Mouse (Mus musculus): ENCODE data around the gene Yaf2. TPM values are rescaled to one million over a fixed set of nuclear protein-coding genes. Genes with fewer than 3 reads are reported as not detected.
"Not testable (repeated sequence)": the region's sequence is repeated elsewhere in the genome, so short reads cannot be mapped to it uniquely, and the experiment has no call there.

The Yaf2 gene
- 25.7 and 26.4 TPM in 2 replicates for polyA plus RNA-seq (2015; fragmentation: Nextera tagmentation; extraction: Ambion mirVana)

- Histone ChIP-seq H3K27me3 (ENCODE audit: insufficient read depth, low read length) (no peaks in the 10 kb centered on the region), H3K27ac (ENCODE audit: low read depth) (peak within 1 kb of the TSS; percentile 95), H3K9me3 (ENCODE audit: low read length) (no peaks in the 10 kb centered on the region), H3K4me1 (ENCODE audit: insufficient read depth) (peaks cover 10% of the 10 kb centered on the region; the same call in 1 of the 2 replicates), H3K4me3 (ENCODE audit: low read depth, low read length) (peak within 1 kb of the TSS; percentile 69), H3K9ac (replicated peaks) (peak within 1 kb of the TSS; percentile 92), H3K36me3 (replicated peaks; ENCODE audit: insufficient read depth, low read length) (no peaks in the 10 kb centered on the region; the same call in 1 of the 2 replicates), H3K4me2 (ENCODE audit: low read depth, low read length) (peak within 1 kb of the TSS; percentile 96)
- peak; percentile 90 for DNase-seq
- WGBS (ENCODE audit: insufficient replicate concordance) = under 1% methylated on average over 71 of the region's 73 CpGs
- TF ChIP-seq EP300 (IDR thresholded peaks at IDR 0.05; ENCODE audit: low read depth) (no peak), CTCF (IDR thresholded peaks at IDR 0.05; ENCODE audit: low read depth) (no peak)
- peak; percentile 94 for ATAC-seq
These were observed at the start of gene Yaf2 for GRCm38 (mm10) chr15:93336925-93337761. Yaf2 (minus strand) TSS chr15:93336935.

- Histone ChIP-seq H3K36me3 (replicated peaks; ENCODE audit: insufficient read depth, low read length) (peaks cover 9% of the 10 kb centered on the region), H3K27me3 (ENCODE audit: insufficient read depth, low read length) (no peaks in the 10 kb centered on the region), H3K4me3 (ENCODE audit: low read depth, low read length) (no peak overlapping the region), H3K4me1 (ENCODE audit: insufficient read depth) (no peaks in the 10 kb centered on the region), H3K9ac (replicated peaks) (no peak overlapping the region), H3K4me2 (ENCODE audit: low read depth, low read length) (no peak overlapping the region), H3K27ac (ENCODE audit: low read depth) (no peak overlapping the region), H3K9me3 (ENCODE audit: low read length) (no peaks in the 10 kb centered on the region)
- no peak for ATAC-seq
- WGBS (ENCODE audit: insufficient replicate concordance) = 64% methylated on average over 5 of the region's 5 CpGs
- TF ChIP-seq CTCF (IDR thresholded peaks at IDR 0.05; ENCODE audit: low read depth) (no peak), EP300 (IDR thresholded peaks at IDR 0.05; ENCODE audit: low read depth) (no peak)
- DNase-seq = no peak
These were observed 44.6 kb upstream of the Yaf2 start for GRCm38 (mm10) chr15:93381337-93381736.

GRCm38 (mm10) chr15:93379177-93379576 is 42.4 kb upstream of the Yaf2 start:
- no peaks in the 10 kb centered on the region for H3K27me3 ChIP-seq (ENCODE audit: insufficient read depth, low read length)
- peak; percentile 70 for TF ChIP-seq CTCF (IDR thresholded peaks at IDR 0.05; ENCODE audit: low read depth)
- TF ChIP-seq EP300 (IDR thresholded peaks at IDR 0.05; ENCODE audit: low read depth) = no peak
- ATAC-seq (no peak), DNase-seq (peak; percentile 46)
- H3K36me3 ChIP-seq (replicated peaks; ENCODE audit: insufficient read depth, low read length) = no peaks in the 10 kb centered on the region
- H3K27ac ChIP-seq (ENCODE audit: low read depth) = no peak overlapping the region
- H3K4me3 ChIP-seq (ENCODE audit: low read depth, low read length) = no peak overlapping the region
- H3K4me1 ChIP-seq (ENCODE audit: insufficient read depth) = no peaks in the 10 kb centered on the region
- H3K4me2 ChIP-seq (ENCODE audit: low read depth, low read length) = no peak overlapping the region
- H3K9ac ChIP-seq (replicated peaks) = no peak overlapping the region
- WGBS (ENCODE audit: insufficient replicate concordance) = 64% methylated on average over 3 of the region's 3 CpGs
- H3K9me3 ChIP-seq (ENCODE audit: low read length) = no peaks in the 10 kb centered on the region

DNA sequence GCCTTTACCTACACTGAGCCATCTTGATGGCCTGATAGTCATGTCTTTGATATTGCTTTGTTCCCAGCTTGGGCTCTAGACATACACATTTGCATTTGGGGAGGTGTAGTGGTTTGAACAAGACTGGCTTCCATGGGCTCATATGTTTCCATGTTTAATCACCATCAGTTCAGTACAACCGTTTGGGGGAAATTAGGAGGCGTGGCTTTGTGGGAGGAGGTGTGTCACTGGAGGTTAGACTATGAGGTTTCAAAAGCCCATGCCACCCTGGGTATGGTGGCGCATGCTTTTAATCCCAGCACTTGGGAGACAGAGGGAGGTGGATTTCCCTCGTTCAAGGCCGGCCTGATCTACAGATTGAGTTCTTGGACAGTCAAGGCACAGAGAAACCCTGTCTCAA is 39.0 kb upstream of the Yaf2 start:
- Histone ChIP-seq H3K36me3 (replicated peaks; ENCODE audit: insufficient read depth, low read length) (no peaks in the 10 kb centered on the region), H3K9ac (replicated peaks) (no peak overlapping the region), H3K4me3 (ENCODE audit: low read depth, low read length) (no peak overlapping the region), H3K27ac (ENCODE audit: low read depth) (no peak overlapping the region), H3K9me3 (ENCODE audit: low read length) (no peaks in the 10 kb centered on the region), H3K27me3 (ENCODE audit: insufficient read depth, low read length) (no peaks in the 10 kb centered on the region), H3K4me2 (ENCODE audit: low read depth, low read length) (no peak overlapping the region), H3K4me1 (ENCODE audit: insufficient read depth) (no peaks in the 10 kb centered on the region; the same call in 1 of the 2 replicates)
- DNase-seq (no peak), ATAC-seq (no peak)
- TF ChIP-seq CTCF (IDR thresholded peaks at IDR 0.05; ENCODE audit: low read depth) = no peak
- TF ChIP-seq EP300 (IDR thresholded peaks at IDR 0.05; ENCODE audit: low read depth) = no peak
- 65% methylated on average over 5 of the region's 5 CpGs for WGBS (ENCODE audit: insufficient replicate concordance)

DNA sequence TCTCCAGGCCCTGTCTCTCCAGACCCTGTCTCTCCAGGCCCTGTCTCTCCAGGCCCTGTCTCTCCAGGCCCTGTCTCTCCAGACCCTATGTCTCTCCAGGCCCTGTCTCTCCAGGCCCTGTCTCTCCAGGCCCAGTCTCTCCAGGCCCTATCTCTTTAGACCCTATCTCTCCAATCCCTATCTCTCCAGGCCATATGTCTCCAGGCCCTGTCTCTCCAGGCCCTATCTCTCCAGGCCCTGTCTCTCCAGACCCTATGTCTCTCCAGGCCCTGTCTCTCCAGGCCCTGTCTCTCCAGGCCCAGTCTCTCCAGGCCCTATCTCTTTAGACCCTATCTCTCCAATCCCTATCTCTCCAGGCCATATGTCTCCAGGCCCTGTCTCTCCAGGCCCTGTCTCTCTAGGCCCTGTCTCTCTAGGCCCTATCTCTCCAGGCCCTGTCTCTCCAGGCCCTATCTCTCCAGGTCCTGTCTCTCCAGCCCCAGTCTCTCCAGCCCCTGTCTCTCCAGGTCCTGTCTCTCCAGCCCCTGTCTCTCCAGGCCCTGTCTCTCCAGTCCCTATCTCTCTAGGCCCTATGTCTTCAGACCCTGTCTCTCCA is 35.9 kb upstream of the Yaf2 start:
- not testable (repeated sequence) for DNase-seq; H3K4me2 ChIP-seq (ENCODE audit: low read depth, low read length); H3K4me1 ChIP-seq (ENCODE audit: insufficient read depth); H3K9ac ChIP-seq (replicated peaks); ATAC-seq; H3K9me3 ChIP-seq (ENCODE audit: low read length); H3K27ac ChIP-seq (ENCODE audit: low read depth); H3K36me3 ChIP-seq (replicated peaks; ENCODE audit: insufficient read depth, low read length); H3K4me3 ChIP-seq (ENCODE audit: low read depth, low read length); H3K27me3 ChIP-seq (ENCODE audit: insufficient read depth, low read length)

GRCm38 (mm10) chr15:93371838-93372237 is 35.1 kb upstream of the Yaf2 start:
- Histone ChIP-seq H3K27ac (ENCODE audit: low read depth) (no peak overlapping the region), H3K9me3 (ENCODE audit: low read length) (no peaks in the 10 kb centered on the region), H3K4me1 (ENCODE audit: insufficient read depth) (no peaks in the 10 kb centered on the region; the same call in 1 of the 2 replicates), H3K27me3 (ENCODE audit: insufficient read depth, low read length) (no peaks in the 10 kb centered on the region), H3K4me3 (ENCODE audit: low read depth, low read length) (no peak overlapping the region), H3K4me2 (ENCODE audit: low read depth, low read length) (no peak overlapping the region), H3K9ac (replicated peaks) (no peak overlapping the region), H3K36me3 (replicated peaks; ENCODE audit: insufficient read depth, low read length) (no peaks in the 10 kb centered on the region)
- no peak for DNase-seq
- ATAC-seq = no peak
- no peak for TF ChIP-seq EP300 (IDR thresholded peaks at IDR 0.05; ENCODE audit: low read depth)
- peak; percentile 38 for TF ChIP-seq CTCF (IDR thresholded peaks at IDR 0.05; ENCODE audit: low read depth)
- 74% methylated on average over 2 of the region's 2 CpGs for WGBS (ENCODE audit: insufficient replicate concordance)

Measured in liver, postnatal 0 days (tissue).